Mouse (Mus musculus): ENCODE data around the gene Nek3. TPM values are rescaled to one million over a fixed set of nuclear protein-coding genes. Genes with fewer than 3 reads are reported as not detected.

Nek3 gene
- polyA plus RNA-seq, 1 experiment from 2014 or later, result 8.8 TPM

DNA sequence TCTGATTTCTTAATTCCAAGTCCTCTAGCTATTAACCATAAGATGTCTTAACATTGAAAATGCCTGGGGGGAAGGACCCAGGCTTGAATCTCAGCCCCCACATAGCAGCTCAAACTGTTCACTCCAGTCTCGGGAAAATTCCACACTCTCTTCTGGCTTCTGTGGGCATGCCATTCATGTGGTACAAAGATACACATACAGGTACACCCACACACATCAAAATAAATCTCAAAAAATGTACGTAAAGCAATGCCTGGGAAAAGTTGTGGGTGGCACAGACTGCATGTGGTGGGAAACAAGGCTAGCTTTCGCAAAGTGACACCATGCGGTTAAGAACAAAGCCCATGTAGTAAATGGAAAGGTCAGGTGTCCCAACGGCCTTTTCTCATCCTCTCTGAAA lies 2.9 kb upstream of the Nek3 start:
- H3K4me1 ChIP-seq, result 0 out of 2 replicates have a peak, but pooled peaks cover 3% of the 10 kb centered on the region
- no peak overlapping the region for H3K27ac ChIP-seq
- peaks cover 20% of the 10 kb centered on the region for H3K36me3 ChIP-seq
- 94% methylated on average over 5 of the region's 5 CpGs for WGBS
- no peak overlapping the region for H3K4me2 ChIP-seq (replicated peaks)
- H3K27me3 ChIP-seq (replicated peaks), result no peaks in the 10 kb centered on the region
- H3K9me3 ChIP-seq, result no peaks in the 10 kb centered on the region
- no peak overlapping the region for H3K4me3 ChIP-seq
- H3K9ac ChIP-seq, result no peak overlapping the region
- no peak for ATAC-seq (ENCODE audit: low FRiP score, low read depth)

DNA sequence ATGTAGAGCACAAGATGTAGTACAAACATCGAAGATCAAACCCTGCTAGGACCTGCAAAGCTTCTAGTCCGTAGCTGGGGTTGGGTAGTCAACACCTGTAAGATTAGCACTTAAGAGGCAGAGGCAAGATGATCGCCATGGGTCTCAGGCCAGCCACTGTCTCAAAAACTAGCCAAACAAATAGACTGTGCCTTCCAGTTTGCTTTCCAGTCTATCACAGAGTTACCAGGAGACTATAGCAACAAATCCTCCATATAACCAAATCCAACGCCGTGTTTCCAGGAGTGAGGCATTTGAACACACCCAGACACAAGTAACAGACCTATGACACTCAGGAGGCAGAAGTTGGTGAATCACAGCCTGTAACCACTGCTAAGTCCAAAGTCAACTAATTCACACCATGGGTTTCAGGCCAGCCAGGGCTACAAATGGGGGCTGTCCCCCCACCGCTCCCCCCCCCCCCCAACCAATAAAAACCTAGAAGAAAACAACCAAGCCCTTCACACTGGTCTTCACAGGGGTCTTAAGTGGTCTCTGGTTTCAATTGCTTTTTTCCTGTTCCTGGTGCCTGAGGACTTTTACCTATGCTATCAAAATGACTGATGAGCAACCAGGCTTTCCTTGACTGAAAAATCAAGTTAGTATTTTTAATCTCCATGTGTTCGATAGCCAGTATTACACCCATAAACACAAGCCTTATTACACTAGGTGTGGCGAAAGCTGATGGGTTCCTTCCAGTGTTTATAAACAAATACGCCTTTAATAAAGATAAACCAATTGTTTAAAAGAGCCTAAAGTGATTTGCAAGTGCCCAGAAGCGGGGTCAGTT lies 770 bp downstream of the Nek3 start:
- Histone ChIP-seq H3K27me3 (replicated peaks) (no peaks in the 10 kb centered on the region), H3K36me3 (peaks cover 16% of the 10 kb centered on the region), H3K9me3 (no peaks in the 10 kb centered on the region), H3K4me2 (replicated peaks) (peak overlapping the region; percentile 60), H3K4me1 (0 out of 2 replicates have a peak, but pooled peaks cover 3% of the 10 kb centered on the region), H3K4me3 (peak overlapping the region; percentile 59), H3K27ac (peak overlapping the region; percentile 50; the same call in 1 of the 2 replicates), H3K9ac (peak overlapping the region; percentile 66)
- peak; percentile 44 for ATAC-seq (ENCODE audit: low FRiP score, low read depth)
- WGBS, result 50% methylated on average over 10 of the region's 10 CpGs

DNA sequence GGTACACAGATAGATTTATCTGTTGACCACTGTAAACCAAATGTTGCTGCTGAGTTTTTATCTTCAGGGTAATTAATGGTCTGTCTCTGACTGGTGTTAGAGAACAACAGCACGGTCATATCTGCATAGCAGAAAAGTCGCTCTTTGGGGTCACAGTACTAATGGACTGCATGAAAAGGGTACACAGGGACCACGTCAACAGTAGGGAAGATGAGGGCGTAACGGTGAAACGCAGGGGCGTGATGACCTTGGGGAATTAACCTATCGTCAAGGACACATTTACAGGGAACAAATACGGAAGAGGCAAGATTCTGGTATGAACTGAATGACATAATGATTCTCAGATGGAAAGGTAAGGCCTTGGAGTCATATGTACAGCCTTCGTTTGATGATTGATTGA lies 1.8 kb downstream of the Nek3 start:
- Histone ChIP-seq H3K36me3 (peaks cover 16% of the 10 kb centered on the region), H3K27ac (no peak overlapping the region), H3K4me2 (replicated peaks) (no peak overlapping the region), H3K9ac (no peak overlapping the region), H3K9me3 (no peaks in the 10 kb centered on the region), H3K4me1 (0 out of 2 replicates have a peak, but pooled peaks cover 3% of the 10 kb centered on the region), H3K27me3 (replicated peaks) (no peaks in the 10 kb centered on the region), H3K4me3 (no peak overlapping the region)
- ATAC-seq (ENCODE audit: low FRiP score, low read depth), result no peak
- 94% methylated on average over 10 of the region's 10 CpGs for WGBS

DNA sequence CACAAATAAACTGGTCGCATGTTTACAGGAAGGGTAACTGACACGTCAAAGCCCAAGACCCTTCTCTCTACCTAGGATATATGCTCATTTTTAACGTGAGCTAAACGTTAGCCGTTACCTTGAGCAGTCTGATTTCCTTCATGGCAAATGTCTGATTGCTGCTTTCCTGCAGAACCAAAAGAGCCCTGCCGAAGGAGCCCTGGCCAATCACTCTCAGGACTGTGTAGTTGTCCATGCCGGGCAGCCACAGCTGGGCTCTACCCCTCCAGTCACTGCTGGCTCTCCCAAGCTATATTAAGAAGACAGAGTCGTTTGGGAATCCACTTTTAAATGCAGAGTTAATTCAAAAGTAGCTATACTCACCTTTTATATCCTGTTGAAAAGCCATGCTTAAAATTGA lies 4.0 kb downstream of the Nek3 start:
- H3K4me1 ChIP-seq, result 0 out of 2 replicates have a peak, but pooled peaks cover 3% of the 10 kb centered on the region
- WGBS, result 91% methylated on average over 8 of the region's 8 CpGs
- no peaks in the 10 kb centered on the region for H3K27me3 ChIP-seq (replicated peaks)
- H3K27ac ChIP-seq, result no peak overlapping the region
- no peak overlapping the region for H3K4me3 ChIP-seq
- no peak overlapping the region for H3K4me2 ChIP-seq (replicated peaks)
- no peak overlapping the region for H3K9ac ChIP-seq
- ATAC-seq (ENCODE audit: low FRiP score, low read depth), result no peak
- H3K36me3 ChIP-seq, result peaks cover 11% of the 10 kb centered on the region
- no peaks in the 10 kb centered on the region for H3K9me3 ChIP-seq

DNA sequence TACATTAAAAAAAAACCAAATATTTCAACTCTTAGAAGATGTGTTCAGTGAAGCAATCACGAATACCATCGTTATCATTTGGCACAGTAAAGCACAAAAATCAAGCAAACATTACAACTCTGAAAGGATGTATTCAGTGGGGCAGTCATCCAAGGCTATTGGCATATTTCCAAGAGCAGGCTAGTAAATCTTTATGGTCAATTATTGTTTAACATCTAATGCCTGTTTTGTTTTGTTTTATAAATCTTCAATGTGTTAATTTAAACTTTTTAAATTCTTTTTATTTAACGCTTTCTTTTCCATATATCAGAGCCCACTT lies 15.9 kb downstream of the Nek3 start:
- H3K4me2 ChIP-seq (replicated peaks), result no peak overlapping the region
- no peak overlapping the region for H3K27ac ChIP-seq
- H3K27me3 ChIP-seq (replicated peaks), result no peaks in the 10 kb centered on the region
- 89% methylated on average over 3 of the region's 3 CpGs for WGBS
- H3K36me3 ChIP-seq, result peaks cover 15% of the 10 kb centered on the region
- no peak overlapping the region for H3K4me3 ChIP-seq
- no peak for ATAC-seq (ENCODE audit: low FRiP score, low read depth)
- H3K9ac ChIP-seq, result no peak overlapping the region
- no peaks in the 10 kb centered on the region for H3K9me3 ChIP-seq
- H3K4me1 ChIP-seq, result no peaks in the 10 kb centered on the region

DNA sequence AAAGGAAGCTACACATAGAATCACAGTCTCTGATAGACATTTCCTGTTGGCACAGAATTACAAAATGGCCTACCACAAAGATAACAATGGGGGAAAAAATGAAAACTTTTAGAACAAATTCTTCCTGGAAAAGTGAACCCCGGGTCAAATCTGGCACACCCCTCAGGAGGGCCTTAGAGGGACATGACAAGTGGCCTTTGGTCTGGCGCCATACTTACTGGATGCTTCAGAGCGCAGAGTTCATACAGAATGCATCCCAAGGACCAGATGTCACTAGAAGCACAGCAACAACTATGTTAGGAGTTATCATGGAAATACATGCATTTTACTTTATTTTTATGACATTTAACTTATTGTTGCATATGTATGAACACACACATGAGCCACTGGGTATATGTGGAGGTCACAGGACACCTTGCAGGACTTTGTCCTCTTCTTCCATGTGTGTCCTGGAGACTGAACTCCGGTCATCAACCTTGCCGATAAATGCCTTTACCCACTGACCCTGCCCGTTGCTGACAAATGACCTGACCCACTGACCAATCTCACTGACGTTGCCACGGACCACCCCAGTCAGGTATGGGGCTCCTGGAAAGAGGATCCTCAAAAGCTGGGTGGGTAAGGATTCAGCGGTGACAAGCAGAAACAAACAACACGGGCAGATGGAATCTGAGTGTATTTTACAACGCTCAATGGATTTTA lies 16.4 kb downstream of the Nek3 start:
- no peaks in the 10 kb centered on the region for H3K9me3 ChIP-seq
- no peak overlapping the region for H3K27ac ChIP-seq
- H3K4me2 ChIP-seq (replicated peaks), result no peak overlapping the region
- H3K9ac ChIP-seq, result no peak overlapping the region
- peaks cover 13% of the 10 kb centered on the region; the same call in 1 of the 2 replicates for H3K36me3 ChIP-seq
- no peaks in the 10 kb centered on the region for H3K4me1 ChIP-seq
- H3K4me3 ChIP-seq, result no peak overlapping the region
- H3K27me3 ChIP-seq (replicated peaks), result no peaks in the 10 kb centered on the region
- ATAC-seq (ENCODE audit: low FRiP score, low read depth), result no peak
- WGBS, result 97% methylated on average over 11 of the region's 11 CpGs

DNA sequence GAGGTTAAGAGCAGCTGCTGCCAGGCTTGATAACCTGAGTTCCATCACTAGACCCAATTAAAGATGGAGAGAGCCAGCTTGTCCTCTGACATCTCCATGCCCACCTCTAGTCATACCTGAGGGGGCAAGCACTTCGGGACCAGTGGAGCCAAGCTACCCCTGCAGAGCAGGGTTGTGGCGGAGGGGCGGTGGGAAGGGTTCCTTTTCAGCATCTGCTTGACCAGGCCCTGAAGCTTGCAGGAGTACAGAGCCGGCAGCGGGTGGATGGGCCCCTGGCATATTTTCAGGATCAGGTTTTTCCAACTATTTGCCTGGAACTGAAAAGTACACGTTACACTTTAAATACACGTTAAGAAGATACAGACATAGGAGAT lies 17.9 kb downstream of the Nek3 start:
- ATAC-seq (ENCODE audit: low FRiP score, low read depth), result no peak
- Histone ChIP-seq H3K9ac (no peak overlapping the region), H3K4me2 (replicated peaks) (no peak overlapping the region), H3K4me3 (no peak overlapping the region), H3K9me3 (no peaks in the 10 kb centered on the region), H3K27ac (no peak overlapping the region), H3K36me3 (0 out of 2 replicates have a peak, but pooled peaks cover 12% of the 10 kb centered on the region), H3K27me3 (replicated peaks) (no peaks in the 10 kb centered on the region), H3K4me1 (no peaks in the 10 kb centered on the region)
- 94% methylated on average over 7 of the region's 7 CpGs for WGBS

DNA sequence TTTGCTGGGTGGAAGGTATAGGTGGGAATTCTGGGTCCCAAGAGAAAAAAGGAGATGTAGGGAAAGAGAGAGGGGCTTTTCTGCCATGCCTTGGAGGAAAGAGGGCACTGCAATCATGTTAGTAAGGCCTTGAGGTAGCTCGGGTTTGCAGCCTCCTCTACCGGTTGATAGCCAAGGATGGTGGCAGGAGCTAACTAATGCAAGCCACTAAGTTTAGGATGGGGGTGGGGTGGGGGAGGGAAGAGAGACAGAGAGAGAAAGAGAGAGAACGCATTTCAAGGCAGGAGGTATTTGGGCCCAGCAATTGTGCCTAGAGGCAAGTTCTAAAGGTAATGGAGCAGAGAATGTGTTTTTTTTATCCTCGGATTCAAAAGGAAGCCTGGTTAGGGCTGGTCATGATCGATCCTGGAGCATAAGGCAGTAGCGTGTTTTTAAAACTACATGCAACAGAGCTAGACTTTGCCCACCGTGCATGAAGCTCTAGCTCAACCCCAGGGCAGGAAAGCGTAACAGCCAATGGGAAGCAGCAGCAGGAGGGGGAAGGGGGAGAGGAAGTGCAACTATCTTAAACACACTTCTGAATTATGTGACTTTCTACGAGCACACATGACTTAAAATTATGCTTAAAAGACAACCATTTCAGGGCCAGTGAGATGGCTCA lies 18.4 kb downstream of the Nek3 start:
- no peaks in the 10 kb centered on the region for H3K27me3 ChIP-seq (replicated peaks)
- no peak overlapping the region for H3K4me2 ChIP-seq (replicated peaks)
- H3K27ac ChIP-seq, result no peak overlapping the region
- H3K4me3 ChIP-seq, result no peak overlapping the region
- H3K9ac ChIP-seq, result no peak overlapping the region
- no peak for ATAC-seq (ENCODE audit: low FRiP score, low read depth)
- no peaks in the 10 kb centered on the region for H3K9me3 ChIP-seq
- WGBS, result 80% methylated on average over 9 of the region's 9 CpGs
- H3K4me1 ChIP-seq, result no peaks in the 10 kb centered on the region
- H3K36me3 ChIP-seq, result 0 out of 2 replicates have a peak, but pooled peaks cover 13% of the 10 kb centered on the region

DNA sequence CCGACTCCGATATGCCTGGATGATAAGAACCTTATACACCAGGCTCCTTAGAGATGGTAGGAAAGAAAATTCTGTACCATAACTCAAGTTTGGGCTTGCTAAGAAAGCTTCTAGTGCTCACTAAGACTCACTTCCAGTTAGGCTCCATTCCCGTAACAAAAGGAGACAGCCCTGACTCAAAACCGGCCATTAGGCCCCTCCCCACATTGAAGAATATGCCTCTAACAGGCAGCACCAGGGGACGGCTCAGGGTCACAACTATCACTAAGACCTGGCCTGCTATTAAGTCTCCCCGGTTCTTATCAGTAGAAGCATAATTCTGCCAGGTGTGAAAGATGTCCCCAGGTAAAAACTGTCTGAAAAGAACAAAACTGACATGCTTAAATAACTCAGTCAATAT lies 20.4 kb downstream of the Nek3 start:
- H3K9ac ChIP-seq, result no peak overlapping the region
- no peaks in the 10 kb centered on the region for H3K9me3 ChIP-seq
- H3K4me1 ChIP-seq, result no peaks in the 10 kb centered on the region
- H3K27me3 ChIP-seq (replicated peaks), result no peaks in the 10 kb centered on the region
- no peak overlapping the region for H3K27ac ChIP-seq
- no peak for ATAC-seq (ENCODE audit: low FRiP score, low read depth)
- 86% methylated on average over 6 of the region's 6 CpGs for WGBS
- H3K36me3 ChIP-seq, result 0 out of 2 replicates have a peak, but pooled peaks cover 23% of the 10 kb centered on the region
- no peak overlapping the region for H3K4me3 ChIP-seq
- no peak overlapping the region for H3K4me2 ChIP-seq (replicated peaks)

DNA sequence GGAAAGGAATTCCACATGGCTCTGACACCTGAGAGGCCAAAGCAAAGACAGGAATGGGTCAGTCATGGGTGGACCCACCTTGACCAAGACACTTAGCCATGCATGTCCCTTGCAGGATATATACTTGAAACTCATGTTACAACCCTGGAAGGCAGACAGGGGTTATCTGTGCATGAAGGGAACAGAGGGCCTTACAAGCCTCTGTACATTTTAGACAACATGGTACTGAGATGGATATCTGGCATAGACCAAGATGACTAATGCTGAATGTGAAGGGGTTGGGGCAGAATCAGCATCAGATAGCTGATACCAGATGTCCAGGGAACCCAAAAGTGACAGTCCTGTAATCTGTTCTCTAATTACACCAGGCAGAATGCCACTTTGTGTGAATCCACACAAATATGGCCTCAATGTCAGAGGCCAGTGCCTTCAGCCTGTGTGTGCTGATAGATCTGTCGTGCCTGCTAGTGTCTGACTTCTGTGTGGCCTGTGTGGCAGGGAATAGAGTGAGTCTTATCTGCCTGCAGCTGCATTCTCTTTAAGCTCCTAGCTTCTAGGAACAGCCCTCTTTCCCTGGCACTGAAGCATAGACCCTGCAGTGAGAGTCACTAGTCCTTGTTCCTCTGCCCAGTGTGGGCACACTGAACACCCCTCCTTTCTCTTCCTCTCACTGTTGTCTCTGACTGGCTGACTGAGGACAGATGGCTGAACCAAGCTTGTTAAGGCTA lies 22.3 kb downstream of the Nek3 start:
- Histone ChIP-seq H3K4me1 (no peaks in the 10 kb centered on the region), H3K4me3 (no peak overlapping the region), H3K9me3 (no peaks in the 10 kb centered on the region), H3K9ac (no peak overlapping the region), H3K36me3 (0 out of 2 replicates have a peak, but pooled peaks cover 23% of the 10 kb centered on the region), H3K27ac (no peak overlapping the region), H3K4me2 (replicated peaks) (no peak overlapping the region), H3K27me3 (replicated peaks) (no peaks in the 10 kb centered on the region)
- no peak for ATAC-seq (ENCODE audit: low FRiP score, low read depth)
- WGBS, result 91% methylated on average over 1 of the region's 1 CpGs

DNA sequence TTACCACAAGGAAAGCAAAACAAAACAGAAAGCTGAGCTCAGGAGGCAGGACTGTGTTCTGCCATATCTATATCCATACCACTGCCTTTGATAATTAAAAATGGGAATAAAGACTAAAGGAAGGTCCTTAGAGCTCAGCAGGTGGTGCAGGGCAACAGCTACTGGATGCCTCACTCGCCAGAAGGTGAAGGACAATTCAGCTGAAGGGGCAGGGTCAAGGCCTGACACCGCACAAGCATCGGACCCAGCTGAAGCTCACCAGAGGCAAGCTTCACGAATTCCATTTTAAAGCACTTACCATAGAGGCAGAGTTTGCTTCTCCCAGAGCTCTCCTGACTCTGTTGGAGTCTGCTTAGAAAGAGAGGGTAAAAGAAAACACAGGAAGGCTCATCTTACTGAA lies 23.6 kb downstream of the Nek3 start:
- Histone ChIP-seq H3K27me3 (replicated peaks) (no peaks in the 10 kb centered on the region), H3K4me1 (no peaks in the 10 kb centered on the region), H3K4me3 (no peak overlapping the region), H3K9ac (no peak overlapping the region), H3K27ac (no peak overlapping the region), H3K4me2 (replicated peaks) (no peak overlapping the region), H3K36me3 (0 out of 2 replicates have a peak, but pooled peaks cover 15% of the 10 kb centered on the region), H3K9me3 (no peaks in the 10 kb centered on the region)
- 83% methylated on average over 4 of the region's 4 CpGs for WGBS
- ATAC-seq (ENCODE audit: low FRiP score, low read depth), result no peak

All from neural tube, embryonic 12.5 days (tissue).